Mouse (Mus musculus) bone marrow macrophage, adult 2 months (primary cell): Measurements from ENCODE around the gene Uck2. TPM values are rescaled to one million over a fixed set of nuclear protein-coding genes. Genes with fewer than 3 reads are reported as not detected.

Experiments used
- H3K27ac ChIP-seq: 2 replicates; pipeline ENCODE4 v1.5.1; 2012; ENCODE audit warnings: low read depth, low read length; ENCODE audit not compliant: insufficient read depth
- H3K4me1 ChIP-seq: 2 replicates; pipeline ENCODE4 v1.6.1; 2012; ENCODE audit warnings: low read length; ENCODE audit not compliant: control insufficient read depth, insufficient read depth
- H3K4me3 ChIP-seq: 2 replicates; pipeline ENCODE4 v1.5.1; 2012; ENCODE audit warnings: mild to moderate bottlenecking, low read length, moderate library complexity; ENCODE audit not compliant: insufficient read depth
- CTCF ChIP-seq: IDR thresholded peaks from 2 replicates; pipeline ENCODE4 v1.5.1; 2012; ENCODE audit warnings: low read depth, mild to moderate bottlenecking, low read length, moderate library complexity
- POLR2A ChIP-seq: IDR thresholded peaks from 2 replicates; pipeline ENCODE4 v1.6.1; 2012; ENCODE audit warnings: mild to moderate bottlenecking, low read depth, low read length, borderline replicate concordance
- polyA plus RNA-seq: library from polyadenylated mRNA; stranded (reverse); fragments of >200 nt; gene quantifications from 2 replicates; pipeline ENCODE4 v1.2.4, GENCODE M21; 2012; ENCODE audit not compliant: missing spikeins, insufficient read depth, insufficient read length

Uck2 gene
- polyA plus RNA-seq, 1 experiment: 6.9 TPM

DNA sequence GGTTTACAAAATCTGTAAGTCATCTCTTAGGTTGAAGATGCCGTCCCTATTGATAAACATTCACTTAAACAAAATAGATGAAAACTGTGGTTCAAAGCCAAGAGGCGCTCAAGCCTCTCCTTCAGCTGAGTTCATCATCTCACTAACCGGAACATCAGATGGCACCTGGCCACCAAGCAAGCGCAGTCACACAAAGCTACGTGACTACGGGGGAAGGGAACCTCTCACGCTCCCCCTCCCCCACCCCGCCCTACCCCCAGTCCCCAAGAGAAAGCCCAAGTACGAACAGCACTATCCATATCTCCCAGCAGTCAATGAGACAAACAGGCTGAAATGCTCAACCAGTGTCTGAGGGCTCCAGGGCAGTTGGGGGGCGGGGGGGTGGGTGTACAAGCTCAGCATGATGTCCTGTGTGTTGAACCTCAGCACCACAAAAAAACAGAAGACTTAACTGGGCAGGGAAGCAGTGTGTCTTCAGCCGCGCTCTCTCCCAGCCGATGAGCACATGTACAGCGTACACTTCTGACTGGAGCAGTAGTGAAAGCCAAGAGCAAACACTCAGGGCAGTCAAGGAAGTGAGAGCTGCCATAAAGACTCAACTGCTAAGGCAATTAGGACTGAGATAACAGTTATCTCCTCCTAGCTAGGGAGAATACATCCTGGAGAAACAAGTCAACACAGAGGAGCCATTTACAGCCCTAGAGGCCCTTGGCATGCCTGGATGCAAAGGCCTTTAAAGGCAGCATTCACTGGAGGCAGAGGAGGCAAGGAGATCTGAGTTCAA lies 11.5 kb downstream of the Uck2 start:
- H3K27ac ChIP-seq: no peak overlapping the region
- peaks cover 39% of the 10 kb centered on the region for H3K4me1 ChIP-seq
- no peak overlapping the region for H3K4me3 ChIP-seq
- TF ChIP-seq CTCF (no peak), POLR2A (no peak)

DNA sequence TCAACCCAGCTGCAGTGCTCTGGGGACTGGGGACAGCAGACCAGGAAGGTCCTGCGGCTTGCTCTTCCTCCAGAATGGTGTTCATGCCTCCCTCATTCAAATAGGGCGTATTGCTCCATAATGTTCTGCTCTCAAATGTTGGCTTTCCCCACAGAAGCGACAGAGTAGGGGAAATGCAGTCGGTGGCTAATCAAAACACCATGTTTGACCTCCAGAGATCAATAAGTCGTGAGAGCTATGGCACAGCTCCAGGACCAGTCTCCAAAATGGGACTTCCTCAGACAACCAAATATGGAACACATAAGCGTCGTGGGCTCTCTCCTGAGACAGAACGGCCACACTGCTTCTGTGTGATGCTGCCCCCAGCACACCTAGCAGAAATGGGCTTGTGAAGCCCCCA lies 13.3 kb downstream of the Uck2 start:
- Histone ChIP-seq H3K4me1 (peaks cover 55% of the 10 kb centered on the region), H3K27ac (no peak overlapping the region), H3K4me3 (no peak overlapping the region)
- TF ChIP-seq POLR2A: no peak
- TF ChIP-seq CTCF: no peak

DNA sequence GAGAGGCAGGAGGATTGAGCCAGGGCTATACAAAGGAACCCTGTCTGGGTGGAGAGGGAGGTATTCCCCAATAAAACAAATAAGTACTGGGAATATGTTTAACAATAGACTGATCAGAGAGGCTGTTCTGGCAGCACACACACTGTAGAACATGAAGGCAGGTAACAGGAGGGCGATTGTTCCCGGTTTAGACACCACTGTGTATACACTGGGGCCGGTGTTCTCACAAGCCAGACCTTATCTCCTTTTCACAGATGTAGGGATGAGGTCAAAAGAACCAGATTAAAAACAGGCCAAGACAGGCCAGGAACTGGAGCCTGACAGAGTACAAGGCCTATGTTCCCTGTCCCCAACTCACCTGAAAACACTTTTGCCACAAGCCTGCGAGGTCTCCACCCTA lies 13.8 kb downstream of the Uck2 start:
- peaks cover 58% of the 10 kb centered on the region for H3K4me1 ChIP-seq
- no peak overlapping the region for H3K4me3 ChIP-seq
- no peak overlapping the region for H3K27ac ChIP-seq
- no peak for TF ChIP-seq CTCF
- TF ChIP-seq POLR2A: no peak

GRCm38 (mm10) chr1:167270342-167271111 lies 14.6 kb downstream of the Uck2 start:
- Histone ChIP-seq H3K4me1 (peaks cover 66% of the 10 kb centered on the region), H3K27ac (no peak overlapping the region), H3K4me3 (no peak overlapping the region)
- TF ChIP-seq CTCF (no peak), POLR2A (no peak)

DNA sequence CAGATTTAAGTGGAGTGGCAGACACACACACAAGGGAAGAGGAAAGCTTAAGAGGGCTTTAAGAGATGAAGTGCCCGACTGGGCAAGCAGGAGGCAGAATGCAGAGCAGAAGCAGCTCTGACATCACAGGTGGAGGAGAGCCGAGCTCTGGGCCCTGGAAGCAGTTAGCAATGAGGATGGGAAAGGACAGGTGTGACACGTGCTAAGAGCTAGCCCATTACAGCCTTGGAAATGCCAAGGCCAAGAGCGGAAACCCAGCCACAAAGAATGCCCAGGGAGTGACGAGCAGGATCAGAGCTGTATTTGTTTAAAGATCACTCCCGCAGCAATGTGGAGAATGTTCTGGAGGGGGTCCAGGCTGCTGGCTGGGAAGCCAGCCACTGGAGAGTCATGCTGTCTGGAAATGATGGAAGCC lies 15.3 kb downstream of the Uck2 start:
- peaks cover 73% of the 10 kb centered on the region for H3K4me1 ChIP-seq
- peak overlapping the region; percentile 42 for H3K27ac ChIP-seq
- TF ChIP-seq CTCF: no peak
- TF ChIP-seq POLR2A: no peak
- H3K4me3 ChIP-seq: peak overlapping the region; percentile 5; the same call in 1 of the 2 replicates

DNA sequence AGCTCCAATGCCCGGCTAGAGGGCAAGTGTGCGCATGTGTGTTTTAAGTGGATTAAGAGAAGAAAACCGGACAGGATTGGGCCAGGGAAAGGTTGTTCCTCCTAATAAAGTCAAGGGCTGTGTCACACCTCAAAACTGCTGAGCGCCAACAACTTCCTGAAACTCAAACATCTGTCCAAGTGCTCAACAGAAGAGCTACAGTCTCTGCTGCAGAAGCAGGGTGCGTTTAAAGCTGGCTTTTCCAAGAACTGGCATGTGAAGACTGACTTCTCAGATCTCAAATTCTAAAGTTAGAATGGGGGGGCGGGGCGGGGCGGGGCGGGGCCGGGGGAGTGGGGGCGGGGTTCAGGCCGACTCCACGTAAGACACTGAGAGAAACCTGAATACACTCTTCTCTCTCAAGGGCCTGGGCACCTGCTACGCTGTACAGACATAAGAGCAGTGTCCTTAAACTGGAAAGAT lies 15.7 kb downstream of the Uck2 start:
- peak overlapping the region; percentile 14 for H3K4me3 ChIP-seq
- H3K4me1 ChIP-seq: peaks cover 78% of the 10 kb centered on the region

GRCm38 (mm10) chr1:167268360-167269063 lies 16.6 kb downstream of the Uck2 start:
- no peak for TF ChIP-seq CTCF
- no peak for TF ChIP-seq POLR2A
- Histone ChIP-seq H3K27ac (peak overlapping the region; percentile 88), H3K4me3 (no peak overlapping the region), H3K4me1 (peaks cover 77% of the 10 kb centered on the region)

More for the DNA sequence above, 15.7 kb downstream of the Uck2 start:
- TF ChIP-seq POLR2A (no peak), CTCF (no peak)
- peak overlapping the region; percentile 88 for H3K27ac ChIP-seq

DNA sequence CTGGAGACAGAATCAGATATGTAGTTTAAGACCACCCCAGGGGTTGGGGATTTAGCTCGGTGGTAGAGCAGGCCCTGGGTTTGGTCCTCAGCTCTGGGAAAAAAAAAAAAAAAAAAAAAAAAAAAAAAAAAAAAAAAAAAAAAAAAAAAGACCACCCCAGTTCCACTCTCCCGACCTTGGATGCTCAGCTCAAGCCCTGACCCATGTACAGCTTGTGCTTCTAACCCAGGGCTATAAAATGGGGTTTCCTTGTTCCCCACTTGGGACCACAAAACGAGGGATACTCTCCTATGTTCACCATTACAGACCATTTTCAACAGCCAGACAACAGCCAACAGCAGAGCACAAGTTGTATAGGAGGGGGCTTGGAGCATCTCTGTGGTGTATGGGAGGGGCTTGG lies 18.4 kb downstream of the Uck2 start:
- H3K4me1 ChIP-seq: peaks cover 81% of the 10 kb centered on the region

DNA sequence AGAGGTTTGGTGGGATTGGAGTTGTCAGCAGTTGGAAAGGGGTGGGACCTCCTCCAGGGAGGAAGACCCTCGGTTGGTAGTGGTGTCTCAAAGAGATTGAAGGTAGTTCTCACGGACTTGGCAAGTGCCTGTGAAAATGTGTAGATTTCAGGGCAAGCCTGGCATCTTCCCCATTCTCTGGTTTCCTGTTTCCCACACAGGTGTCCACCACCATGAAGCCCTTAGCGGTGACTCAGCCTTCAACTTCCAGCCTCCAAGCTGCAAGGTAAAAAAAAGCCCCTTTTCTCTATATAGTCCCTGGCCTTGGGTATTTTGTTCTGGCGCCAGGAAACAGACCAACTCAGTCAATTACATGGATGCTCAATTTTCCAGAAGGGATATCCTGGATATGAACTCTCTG lies 19.8 kb downstream of the Uck2 start:
- TF ChIP-seq CTCF (no peak), POLR2A (no peak)

More for the DNA sequence above, 18.4 kb downstream of the Uck2 start:
- no peak overlapping the region for H3K4me3 ChIP-seq
- H3K27ac ChIP-seq: peak overlapping the region; percentile 31
- no peak for TF ChIP-seq CTCF

DNA sequence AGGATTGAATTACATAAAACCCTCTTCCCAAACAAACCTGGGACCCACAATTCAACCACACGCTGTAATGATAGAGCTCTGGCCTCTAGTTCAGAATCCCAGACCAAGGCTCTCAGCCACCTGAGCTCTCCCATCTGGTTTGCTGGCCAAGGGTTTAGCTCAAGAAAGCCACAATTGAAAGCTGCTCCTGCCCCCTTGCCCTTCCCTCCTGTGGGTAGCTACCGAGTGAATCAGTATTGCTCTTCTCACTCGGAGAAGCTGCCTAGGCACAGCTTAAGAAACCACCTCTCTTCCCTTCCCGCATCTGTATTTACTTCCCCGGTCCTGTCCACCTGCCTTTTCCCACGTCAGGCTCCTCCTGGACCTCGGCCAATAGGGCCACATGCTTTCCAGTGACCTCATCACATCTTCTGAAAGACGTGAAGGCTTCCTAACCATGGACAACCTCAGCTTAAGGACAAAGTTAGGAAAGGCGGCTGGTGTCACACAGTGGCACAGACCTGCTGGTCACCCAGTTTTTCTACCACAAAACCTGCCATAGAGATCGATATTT lies 22.6 kb downstream of the Uck2 start:
- TF ChIP-seq POLR2A: no peak
- no peak for TF ChIP-seq CTCF
- Histone ChIP-seq H3K27ac (no peak overlapping the region), H3K4me1 (peaks cover 45% of the 10 kb centered on the region), H3K4me3 (no peak overlapping the region)

More for the DNA sequence above, 19.8 kb downstream of the Uck2 start:
- peaks cover 67% of the 10 kb centered on the region for H3K4me1 ChIP-seq
- H3K4me3 ChIP-seq: no peak overlapping the region
- no peak overlapping the region for H3K27ac ChIP-seq
